Mouse (Mus musculus): ENCODE measurements around the gene Pmf1.
A peak's percentile ranks its signal among the peaks of the same experiment; 100 is the strongest.
"Not testable (repeated sequence)": the region's sequence is repeated elsewhere in the genome, so short reads cannot be mapped to it uniquely, and the experiment has no call there.

The Pmf1 gene

DNA sequence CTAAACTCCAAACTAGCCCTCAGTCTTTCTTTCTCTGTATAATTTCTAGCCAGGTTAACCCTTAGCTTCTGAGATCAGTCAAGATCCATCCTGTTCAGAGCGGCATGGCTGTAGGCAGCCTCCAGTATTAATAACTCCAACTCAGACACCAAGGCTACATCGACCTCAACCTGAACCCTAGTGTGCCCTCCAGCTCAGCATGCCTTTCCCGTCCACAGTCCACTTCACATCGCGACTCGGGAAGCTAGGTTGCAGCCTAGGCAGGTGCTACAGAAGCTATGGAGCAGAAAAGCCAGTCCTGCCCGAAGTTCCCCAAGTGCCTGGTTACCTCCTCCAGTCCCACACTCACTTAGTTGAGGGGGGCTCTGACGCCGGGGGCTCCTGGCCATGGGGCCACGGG is 27.3 kb upstream of the Pmf1 start:
- no peak for DNase-seq

DNA sequence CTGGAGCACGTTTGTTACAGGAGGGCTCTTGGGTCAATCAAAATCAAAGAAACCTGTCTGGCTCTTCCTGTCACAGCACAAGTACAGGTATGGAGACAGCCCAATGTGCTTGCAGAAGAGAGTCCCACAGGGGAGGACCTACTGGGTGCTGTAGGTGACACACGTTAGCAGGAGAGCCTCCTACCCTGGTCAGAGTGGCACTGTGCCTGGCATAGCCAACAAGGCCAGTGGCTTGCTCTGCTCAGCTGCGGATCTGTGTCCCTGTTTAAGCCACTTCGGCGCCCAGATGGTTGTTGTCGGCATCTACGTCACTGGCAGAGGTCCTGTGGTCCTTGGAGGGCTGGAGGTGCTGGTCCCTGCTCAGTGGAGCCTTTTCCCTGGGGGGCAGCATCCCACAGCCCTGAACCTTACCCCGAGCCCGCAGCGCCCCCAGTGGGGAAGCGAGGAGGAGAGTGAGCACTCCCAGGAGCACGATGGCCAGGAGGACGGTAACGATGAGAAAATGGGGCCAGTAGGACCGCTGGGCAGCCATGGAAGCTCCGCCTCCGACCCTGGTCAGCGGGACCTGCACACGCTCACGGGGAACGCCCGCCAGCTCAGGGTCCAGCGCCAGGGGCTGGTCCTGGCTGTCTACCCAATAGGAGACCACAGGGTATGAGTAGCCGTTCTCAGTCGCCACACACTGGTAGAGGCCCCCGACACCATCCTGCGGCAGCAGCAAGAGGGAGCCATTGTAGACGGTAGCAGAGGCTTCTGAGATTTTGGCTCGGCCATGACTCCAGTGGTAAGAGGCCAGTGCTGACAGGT is 26.5 kb upstream of the Pmf1 start:
- peak; percentile 85 for DNase-seq

DNA sequence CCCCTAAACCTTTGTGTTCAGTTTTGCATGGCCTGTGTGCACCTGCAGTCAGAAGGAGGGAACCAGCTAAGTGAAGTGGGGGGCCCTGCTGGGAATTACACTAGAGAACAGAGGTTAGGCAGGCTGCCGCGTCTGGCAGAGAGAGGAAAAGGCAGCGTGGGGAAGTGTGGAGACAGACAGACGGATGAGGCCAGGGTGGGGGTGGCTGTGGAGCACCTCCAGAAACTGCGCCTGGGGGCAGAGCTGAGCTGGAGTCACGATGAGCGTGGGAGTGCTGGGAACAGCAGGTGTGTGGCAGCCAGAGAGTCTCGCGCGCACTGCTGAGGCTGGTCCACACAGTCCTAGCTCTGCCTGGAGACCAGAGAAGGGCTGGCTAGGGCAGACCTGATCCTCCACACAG is 25.4 kb upstream of the Pmf1 start:
- no peak for DNase-seq

DNA sequence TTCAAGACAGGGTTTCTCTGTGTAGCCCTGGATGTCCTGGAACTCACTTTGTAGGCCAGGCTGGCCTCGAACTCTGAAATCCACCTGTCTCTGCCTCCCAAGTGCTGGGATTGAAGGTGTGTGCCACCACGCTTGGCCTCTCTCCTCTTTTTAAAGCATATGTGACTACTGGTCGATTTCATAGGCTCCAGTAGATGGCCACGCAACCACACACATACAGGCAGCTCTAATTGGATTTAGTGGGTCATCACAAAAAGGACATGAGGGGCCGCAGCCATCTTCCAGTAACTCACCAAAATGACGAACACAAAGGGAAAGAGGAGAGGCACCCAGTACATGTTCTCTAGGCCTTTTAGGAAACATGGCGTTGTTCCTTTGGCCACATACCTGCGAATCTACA is 18.5 kb upstream of the Pmf1 start:
- DNase-seq: not testable (repeated sequence)

DNA sequence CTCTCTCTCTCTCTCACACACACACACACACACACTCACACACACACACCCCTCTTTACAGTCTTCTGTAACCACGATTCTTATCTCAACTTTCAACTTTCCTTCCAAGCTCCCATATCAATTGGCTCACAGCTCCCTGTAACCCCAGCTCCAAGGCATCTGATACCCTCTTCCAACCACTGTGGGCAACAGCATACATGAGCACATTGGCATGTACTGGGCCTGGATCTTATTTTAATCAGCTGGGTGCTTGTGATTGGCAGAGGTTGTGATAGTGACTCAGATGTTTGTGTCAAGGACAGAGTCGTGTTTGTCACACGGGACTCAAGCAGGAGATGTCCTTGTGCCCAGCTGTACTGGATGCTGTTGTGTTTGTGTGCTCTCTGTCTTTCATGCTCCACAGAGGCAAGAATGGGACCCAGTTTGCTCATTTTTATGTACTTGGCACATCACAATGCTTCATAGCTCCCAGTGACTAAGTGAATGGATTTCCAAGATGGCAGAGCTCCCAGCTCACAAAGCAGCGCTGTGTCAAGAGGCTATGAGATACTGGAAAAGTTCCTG is 17.3 kb upstream of the Pmf1 start:
- DNase-seq: no peak

DNA sequence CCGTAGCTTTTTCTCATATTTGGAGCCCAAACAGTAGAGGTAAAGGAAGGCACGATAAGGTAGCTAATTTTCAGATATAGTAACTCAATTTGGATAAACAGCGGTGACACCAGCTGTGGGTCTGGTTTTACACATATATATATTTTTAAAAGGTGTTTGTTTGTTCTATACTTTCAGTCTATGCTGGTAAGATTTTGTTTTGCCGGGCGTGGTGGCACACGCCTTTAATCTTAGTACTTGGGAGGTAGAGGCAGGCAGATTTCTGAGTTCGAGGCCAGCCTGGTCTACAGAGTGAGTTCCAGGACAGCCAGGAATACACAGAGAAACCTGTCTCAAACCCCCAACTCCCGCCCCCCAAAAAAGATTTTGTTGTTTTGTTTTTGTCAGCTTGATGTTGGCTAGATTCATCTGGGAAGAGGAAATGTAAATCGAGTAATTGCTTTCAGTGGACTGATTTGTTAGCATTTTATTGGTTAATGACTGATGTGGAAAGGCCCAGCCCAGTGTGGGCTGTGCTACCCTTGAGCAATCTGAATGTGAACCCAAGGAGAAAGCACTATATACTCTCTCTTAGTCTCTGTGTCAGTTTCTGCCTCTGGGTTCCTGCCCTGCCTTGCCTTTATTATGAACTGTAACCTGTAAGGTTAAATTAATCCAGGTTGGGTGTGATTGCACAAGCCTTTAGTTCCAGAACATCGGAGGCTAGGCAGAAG is 15.7 kb upstream of the Pmf1 start:
- DNase-seq: no peak

DNA sequence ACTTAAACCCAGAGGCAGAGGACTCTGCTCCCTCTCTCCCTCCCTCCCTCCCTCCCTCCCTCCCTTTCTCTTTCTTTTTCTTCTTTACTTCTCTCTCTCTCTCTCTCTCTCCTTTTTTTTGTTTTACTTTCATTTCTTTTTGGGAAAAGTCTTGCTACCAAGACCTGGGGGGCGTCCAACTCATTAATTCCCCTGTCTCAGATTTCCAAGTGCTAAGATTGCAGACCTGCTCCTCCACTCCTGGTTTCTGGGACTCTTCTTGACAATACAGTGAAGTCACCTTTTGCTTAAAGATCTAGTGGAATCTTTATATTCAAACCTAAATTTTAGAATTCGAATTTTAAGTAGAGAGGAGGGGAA is 15.2 kb upstream of the Pmf1 start:
- DNase-seq: no peak

DNA sequence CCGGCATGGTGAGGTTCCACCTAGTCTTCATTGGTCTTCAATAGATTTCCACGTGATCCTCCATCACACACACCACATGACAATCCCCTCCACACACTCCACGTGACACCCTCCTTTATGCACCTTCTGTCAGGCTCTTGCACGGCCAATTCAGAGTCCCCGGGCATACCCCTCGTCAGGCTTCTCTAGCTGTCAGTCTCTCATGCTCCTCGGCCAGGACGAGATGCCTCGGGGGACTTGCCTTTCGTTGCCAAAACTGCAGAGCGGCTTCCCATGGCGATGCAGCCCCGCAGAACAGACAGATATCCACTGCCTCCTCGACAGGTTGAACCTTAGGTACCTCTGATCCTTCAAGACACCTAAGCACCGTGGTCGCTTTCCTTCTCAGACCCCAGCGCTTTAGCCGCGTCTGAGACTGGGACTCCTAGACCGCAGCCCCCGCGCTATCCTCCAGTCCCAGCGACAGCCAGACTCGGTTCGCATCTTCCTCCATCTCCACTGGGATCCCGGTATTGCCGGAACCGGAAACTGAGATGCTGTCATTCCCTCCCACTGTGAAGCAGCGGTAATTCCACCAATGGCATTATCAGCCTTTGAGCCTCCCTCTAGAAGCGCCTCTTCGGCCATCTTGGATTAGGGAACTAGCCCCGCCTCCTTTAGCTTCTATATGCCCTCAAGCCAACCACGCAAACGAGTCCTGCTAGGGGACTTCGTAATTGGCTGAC is 14.6 kb upstream of the Pmf1 start, which contains the start of gene Slc25a44:
Gene Slc25a44 (minus strand): TSS at position 535 of the 725 bp plus-strand sequence.
- peak; percentile 98 for DNase-seq

DNA sequence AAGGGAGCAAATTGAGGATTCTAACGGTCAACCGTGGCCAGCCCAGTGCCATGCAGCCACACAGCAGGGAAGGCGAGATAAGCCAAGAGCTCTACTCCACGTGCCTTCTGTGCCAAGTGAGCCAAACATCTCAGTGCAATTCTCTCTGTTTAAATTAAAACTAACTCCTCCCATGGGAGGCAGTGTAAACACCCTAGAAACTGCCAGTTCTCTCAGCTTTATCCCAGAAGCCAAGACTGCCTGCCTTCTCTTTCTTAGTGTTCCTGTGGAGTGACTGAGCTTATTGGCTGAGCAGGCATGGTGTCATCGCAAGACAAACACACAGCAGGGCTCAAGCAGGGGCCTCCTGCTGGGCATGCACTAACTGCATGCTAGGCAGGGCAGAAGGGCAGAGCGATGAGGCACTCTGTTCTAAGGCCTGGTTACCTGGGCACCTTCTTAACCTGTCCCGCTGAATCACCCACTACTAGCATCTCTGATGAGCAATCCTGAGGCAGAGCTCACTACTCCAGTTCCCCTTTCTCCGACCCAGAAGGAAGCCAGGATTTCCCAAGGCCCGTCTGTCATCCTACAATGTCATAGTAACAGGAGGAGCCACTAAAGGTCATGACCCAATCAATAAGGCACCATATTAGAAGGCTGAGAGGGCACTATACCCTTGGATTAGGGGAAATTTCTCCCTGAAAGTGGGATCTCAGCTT is 12.0 kb upstream of the Pmf1 start:
- peak; percentile 70 for DNase-seq

DNA sequence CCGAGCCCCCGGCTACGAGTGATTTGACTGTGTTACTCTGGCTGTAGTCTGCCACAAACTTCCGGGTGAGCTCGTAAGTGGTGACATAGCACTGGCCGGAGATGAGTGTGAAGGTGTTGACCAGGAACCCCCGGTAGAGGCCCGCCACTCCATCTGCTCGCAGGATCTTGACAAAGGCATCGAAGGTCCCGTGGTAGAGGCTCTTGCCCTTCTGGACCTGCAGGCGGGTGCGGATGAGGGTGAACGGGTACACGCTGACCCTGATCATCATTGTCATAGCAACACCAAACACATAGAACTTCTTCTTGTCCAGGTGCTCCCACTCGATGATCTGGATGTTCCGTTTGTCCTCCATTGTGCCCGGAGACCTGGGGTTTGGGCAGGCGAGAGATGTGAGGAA is 10.6 kb upstream of the Pmf1 start:
- no peak for DNase-seq

DNA sequence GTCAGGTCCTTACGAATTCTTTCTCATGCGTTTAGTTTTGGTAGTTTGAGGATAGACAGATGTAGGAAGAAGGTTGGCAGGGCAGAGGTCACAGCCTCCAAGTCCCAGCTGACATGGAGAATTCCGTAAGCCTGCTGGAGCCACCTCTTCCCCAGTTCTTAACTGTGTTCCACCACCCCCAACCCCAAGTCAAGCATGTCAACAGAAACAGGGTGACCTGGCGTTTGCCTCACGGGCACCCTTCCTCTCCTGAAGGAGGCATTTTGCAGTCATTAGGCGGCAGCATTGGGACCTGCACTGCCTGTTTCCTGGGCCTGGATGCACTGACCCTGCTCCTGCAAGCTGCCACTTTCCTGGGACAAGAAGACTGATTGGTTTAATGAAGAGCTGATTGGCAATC is 7.9 kb upstream of the Pmf1 start:
- no peak for DNase-seq

DNA sequence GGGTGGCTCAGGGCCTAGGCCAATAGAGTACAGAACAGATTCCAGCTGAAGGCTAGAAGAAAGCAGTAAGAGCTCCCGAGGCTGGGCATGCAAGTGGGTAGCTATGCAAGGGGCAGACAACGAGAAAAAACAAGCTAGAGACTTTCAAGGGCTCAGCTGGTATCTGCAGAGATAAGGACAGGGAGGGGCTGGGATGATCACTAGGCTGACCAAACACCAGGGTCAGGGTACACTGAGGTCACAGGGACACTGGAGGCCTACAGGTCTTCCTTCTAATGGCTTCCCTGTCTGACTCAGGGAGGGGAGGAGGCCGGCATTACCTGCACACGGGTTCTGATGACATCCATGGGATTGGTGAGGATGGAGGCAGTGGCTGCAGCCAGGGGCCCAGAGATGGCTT is 5.5 kb upstream of the Pmf1 start:
- DNase-seq: no peak

DNA sequence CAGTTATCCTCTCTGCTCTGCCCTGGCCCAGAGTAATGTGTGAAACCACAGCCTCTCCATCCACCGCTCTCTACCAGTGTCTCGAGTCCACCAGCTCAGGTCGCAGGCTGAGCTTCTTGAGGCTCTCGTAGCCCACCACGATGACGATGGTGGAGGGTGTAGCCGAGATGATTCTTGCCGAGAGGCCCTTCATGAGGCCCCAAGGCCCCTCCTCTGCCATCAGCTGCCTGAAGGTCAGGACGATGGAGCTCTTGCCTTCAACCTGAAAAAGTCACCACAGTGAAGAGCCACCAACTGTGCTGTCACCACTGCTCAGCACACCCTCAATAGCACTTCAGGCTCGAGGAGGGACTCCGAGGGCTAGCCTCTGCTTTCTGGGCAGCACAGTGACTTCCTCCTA is 2.5 kb upstream of the Pmf1 start:
- no peak for DNase-seq

DNA sequence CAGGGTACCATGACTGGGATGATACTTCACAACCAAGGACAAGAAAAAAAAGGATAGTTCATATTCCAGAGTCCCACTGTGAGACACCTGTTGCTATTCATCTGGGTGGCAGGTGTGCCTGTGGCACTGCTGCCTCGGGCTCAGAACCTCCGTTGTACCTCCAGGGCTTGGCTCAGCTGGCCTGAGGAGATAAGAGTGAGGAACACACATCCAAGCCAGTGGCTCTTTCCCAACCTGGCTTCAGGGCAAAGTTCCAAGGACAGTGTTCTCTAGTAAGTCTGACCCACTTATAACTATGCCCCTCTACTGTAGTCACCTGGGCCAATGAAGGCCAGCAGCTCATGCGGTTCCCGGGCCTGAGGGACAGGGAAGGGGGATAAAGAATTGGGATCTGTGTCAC is 1.6 kb upstream of the Pmf1 start:
- no peak for DNase-seq

DNA sequence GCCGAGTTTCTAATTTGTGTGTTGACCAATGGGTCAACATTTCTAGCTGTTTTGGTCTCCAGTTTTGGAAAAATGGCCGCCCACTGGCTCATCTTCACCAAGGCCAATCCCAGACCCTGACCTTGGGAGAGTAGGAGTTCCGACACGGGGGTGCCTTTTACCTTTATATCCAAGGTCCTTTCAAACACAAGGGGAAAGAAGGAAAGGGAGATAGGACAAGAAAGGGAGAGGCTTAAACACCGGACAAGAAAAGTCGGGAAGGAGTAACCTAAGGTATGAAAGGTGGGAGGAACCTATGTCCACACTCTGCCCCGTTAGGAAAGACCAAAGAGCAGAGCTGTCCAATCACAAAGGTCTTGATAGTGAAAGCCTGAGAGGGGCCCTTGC is 507 bp upstream of the Pmf1 start:
- DNase-seq: peak; percentile 26

DNA sequence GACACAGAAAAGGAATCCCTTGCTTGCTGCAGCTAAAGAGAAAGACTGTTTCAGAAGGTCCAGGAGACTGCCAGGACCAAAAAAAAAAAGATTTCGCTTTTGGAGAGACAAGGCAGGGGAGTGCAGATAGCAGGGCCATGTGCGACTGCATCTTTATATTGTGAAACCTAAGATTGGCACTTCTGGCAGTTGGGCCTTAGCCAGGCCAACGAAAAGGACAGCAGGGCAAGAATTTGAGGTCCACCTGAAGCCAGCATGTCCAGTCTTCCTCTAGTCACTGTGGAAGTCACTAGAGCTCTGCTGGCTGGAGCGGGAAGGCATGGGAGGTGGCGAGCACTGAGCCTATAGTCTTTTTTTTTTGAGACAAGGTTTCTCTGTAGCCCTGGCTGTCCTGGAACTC is 1.2 kb downstream of the Pmf1 start:
- no peak for DNase-seq

DNA sequence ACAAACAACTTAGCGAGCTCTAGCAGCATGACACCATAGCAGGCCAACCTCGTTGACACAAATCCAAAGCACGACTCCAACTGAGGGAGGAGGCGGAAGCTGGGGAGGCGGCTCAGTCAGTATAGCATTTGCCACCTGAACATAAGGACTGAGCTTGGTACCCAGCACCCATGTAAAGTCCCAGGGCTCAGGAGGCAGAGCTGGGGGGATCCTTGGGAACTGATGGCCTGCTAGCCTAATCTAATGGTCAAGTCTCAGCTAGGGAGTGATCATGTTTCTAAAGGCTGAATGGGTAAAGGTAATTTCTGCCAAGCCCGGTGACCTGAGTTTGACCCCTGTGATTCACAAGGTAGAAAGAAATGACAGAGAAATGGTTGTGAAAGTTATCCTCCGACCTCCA is 2.6 kb downstream of the Pmf1 start:
- DNase-seq: no peak

DNA sequence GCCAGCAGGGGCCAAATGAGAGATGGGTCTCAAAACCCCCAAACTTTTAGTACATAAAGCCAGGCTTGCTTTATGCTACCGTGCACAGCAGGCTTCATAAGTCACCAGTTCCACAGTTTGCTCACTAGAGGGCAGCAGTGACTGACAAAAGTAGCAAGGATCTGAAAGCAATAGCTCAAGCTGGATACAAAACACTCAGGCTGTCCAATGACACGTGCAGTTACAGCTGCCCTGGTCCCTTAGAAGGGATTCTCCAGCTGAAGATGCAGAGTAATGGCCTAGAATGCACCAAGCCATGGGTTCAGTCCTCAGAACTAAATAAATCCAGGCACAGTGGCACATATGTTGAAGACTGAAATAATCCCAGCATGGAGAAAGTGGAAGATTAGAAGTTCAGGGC is 3.0 kb downstream of the Pmf1 start:
- DNase-seq: peak; percentile 69

DNA sequence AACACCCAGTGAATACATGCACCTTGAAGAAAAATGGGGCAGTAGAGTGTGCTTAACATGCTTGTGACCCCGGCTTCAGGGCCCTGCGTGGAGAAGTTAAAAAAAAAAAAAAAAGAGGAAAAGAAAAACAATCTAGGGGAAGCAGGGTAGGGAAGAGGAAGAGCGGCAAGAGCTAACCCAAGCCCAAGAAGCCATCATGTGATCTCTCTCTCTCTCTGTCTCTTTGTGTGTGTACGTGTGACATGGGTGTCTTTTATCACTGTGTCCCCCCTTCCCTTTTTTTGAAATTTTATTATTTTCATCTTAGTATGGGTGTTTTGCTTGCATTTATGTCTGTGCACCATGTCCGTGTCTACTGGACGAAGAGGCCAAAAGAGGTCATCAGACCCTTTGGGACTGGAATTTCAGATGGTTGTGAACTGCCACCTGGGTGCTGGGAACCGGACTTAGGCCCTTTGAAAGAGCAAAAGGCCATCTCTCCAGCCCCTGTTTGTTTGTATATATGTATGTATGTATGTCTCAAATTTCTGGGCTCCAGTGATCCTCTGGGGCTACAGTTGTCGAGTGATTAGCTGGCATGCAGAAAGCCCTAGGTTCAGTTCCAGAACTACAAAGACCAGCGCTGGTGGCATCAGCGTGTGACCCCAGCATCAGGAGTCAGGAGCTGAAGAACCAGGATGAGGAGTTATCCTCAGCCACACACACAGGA is 6.5 kb downstream of the Pmf1 start:
- no peak for DNase-seq

DNA sequence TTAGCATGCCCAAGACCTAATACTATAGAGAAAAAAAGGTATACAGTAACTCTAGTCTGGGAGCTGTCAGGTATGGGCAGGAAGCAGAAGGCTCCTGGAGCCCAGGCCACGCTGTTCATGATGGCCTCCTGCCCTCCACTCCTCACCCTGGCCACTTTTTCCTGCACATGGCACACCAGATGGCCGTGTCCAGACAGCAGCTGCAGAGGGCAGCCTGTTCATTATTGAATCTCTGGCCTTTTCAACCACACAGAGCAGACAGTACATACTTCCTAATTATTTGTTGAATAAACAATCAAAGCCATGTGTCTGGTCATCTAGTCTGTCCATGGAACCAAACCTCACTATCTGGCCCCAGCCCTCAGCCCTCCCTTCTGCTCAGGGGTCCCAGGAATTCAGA is 11.5 kb downstream of the Pmf1 start:
- DNase-seq: peak; percentile 90

DNA sequence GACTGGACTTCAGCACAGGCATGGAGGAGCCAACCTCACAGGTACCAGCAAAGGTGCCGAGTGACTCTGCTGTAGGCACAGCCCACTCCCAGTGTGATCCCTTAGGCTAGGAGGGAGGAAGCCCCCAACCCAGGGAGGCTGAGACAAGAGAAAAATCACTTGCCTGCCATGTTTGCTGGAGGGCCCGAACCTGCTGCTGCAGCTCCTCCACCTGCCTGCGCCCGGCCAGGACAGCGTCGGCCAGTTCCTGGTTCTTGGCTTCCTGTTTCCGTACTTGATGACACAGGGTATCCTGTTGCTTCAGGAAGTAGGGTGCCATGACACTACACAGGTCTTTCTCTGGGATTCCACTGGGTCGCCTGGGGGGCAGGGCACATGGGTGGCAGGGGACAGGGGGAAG is 14.4 kb downstream of the Pmf1 start:
- no peak for DNase-seq

DNA sequence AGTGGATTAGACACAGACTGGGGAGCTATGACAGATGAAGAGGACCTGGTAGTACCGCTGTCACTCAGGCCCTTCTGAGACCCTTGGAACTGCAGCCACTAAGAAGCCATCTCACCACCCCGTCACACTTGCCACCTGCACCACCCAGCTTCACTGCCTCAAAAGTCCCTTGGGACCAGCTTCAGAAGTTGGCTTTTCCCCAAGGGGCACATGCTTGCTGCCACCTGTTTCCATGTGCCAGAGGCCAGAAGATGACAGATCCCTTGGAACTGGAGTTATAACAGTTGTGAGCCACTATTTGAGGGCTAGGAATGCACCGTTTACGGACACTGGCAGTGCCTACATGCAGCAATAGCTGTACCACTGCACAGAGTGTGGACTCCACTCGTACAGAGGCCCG is 14.8 kb downstream of the Pmf1 start:
- no peak for DNase-seq

Measured in cerebellum, adult 9-11 months (tissue).